Mouse (Mus musculus): ENCODE data around the gene Prmt9. TPM values are rescaled to one million over a fixed set of nuclear protein-coding genes. Genes with fewer than 3 reads are reported as not detected.

Prmt9 gene
- polyA plus RNA-seq, 1 experiment from 2014 or later, result 11.6 TPM

DNA sequence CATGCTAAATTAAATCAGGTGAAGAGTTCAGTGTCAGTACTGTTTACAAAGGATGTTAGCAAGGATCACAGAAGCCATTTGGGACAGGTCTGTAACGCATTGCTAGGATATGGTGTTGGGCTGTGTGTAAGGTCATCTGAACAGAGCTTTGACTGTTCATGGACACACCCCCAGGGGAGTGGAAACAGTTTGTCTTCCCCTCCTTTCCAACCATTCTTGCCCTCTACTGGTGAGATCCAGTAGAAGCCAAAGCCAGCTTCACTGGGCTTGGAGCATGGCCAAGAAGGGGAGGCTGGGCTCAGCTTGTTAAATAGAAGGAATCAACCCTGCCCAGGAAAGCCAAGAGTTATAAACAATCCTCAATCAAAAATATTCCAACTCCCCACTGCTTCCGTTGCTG, 68.7 kb downstream of the Prmt9 start:
- Histone ChIP-seq H3K4me2 (replicated peaks; ENCODE audit: low read depth, low read length) (no peak overlapping the region), H3K9me3 (ENCODE audit: low read length) (no peaks in the 10 kb centered on the region), H3K36me3 (ENCODE audit: insufficient read depth, low read length) (no peaks in the 10 kb centered on the region), H3K4me3 (ENCODE audit: low read depth, low read length) (no peak overlapping the region), H3K27ac (ENCODE audit: low read length) (no peak overlapping the region), H3K4me1 (ENCODE audit: insufficient read depth, low read depth, low read length) (no peaks in the 10 kb centered on the region), H3K27me3 (replicated peaks; ENCODE audit: insufficient read depth, low read length) (no peaks in the 10 kb centered on the region), H3K9ac (replicated peaks; ENCODE audit: low read depth) (no peak overlapping the region)
- peak; percentile 82 for DNase-seq (ENCODE audit: low spot score)
- TF ChIP-seq EP300 (IDR thresholded peaks at IDR 0.05) (no peak), CTCF (IDR thresholded peaks at IDR 0.05) (peak; percentile 76)
- ATAC-seq, result peak; percentile 50; the same call in 1 of the 2 replicates
- 30% methylated on average over 2 of the region's 2 CpGs for WGBS

DNA sequence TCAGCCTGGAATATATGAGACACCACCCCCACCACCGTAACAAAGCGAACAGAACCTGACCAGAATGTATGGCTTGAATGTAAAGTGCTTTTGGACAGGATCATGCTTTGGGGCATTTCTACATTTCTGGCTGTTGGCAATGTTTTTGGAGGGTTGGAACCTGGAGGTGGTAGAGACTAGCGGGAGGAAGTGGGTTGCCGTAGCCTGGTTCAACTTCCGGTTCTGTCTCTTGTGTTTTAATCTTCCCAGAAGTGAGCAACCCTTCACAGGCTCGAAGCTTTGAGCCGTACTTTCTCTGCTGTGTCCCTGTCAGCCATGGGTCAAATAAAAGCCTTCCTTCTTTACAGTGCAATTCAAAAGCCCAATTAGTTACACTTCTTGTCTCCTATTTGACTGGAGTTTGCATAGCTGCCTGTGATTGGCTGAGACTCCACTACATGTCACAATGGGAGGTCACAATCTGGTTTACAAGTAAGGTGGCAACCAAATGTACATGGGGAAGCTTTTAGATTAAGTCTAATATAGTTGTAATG, 74.5 kb downstream of the Prmt9 start:
- no peaks in the 10 kb centered on the region for H3K27me3 ChIP-seq (replicated peaks; ENCODE audit: insufficient read depth, low read length)
- H3K9me3 ChIP-seq (ENCODE audit: low read length), result no peaks in the 10 kb centered on the region
- H3K27ac ChIP-seq (ENCODE audit: low read length), result no peak overlapping the region
- ATAC-seq (no peak), DNase-seq (ENCODE audit: low spot score) (no peak)
- H3K9ac ChIP-seq (replicated peaks; ENCODE audit: low read depth), result no peak overlapping the region
- no peak overlapping the region for H3K4me2 ChIP-seq (replicated peaks; ENCODE audit: low read depth, low read length)
- 87% methylated on average over 7 of the region's 7 CpGs for WGBS
- TF ChIP-seq EP300 (IDR thresholded peaks at IDR 0.05), result no peak
- no peak for TF ChIP-seq CTCF (IDR thresholded peaks at IDR 0.05)
- no peak overlapping the region for H3K4me3 ChIP-seq (ENCODE audit: low read depth, low read length)
- no peaks in the 10 kb centered on the region for H3K36me3 ChIP-seq (ENCODE audit: insufficient read depth, low read length)
- H3K4me1 ChIP-seq (ENCODE audit: insufficient read depth, low read depth, low read length), result no peaks in the 10 kb centered on the region

DNA sequence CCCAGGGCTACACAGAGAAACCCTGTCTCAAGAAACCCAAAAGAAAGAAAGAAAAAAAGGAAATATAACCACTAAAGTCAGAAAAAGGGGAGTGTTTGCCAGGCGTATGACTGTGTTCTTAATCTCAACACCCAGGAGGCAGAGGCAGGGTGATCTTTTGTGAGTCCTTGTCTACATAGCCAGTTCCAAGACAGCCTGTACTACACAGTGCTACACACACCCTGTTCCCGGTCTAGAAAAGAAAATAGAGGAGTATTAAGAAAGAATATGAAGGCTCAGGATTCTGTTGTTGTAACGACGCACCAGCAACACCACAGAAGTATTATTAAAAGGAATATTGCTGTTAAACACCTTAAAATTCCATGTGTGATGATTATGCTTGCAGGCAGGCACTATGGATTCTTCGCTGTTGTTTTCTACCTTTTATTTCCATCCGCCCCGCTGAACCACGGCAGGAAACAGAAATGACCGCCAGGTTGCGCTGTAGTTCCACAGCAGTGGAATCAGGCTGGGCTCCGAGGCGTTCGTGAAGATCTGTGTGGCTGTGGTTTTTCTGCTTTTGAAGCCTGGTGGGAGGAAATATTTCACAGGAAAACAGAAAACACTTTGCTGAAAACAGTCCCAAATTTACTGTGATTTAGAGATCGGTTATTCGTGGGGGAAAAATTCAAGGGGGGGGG, 80.8 kb downstream of the Prmt9 start:
- DNase-seq (ENCODE audit: low spot score), result peak; percentile 90
- no peaks in the 10 kb centered on the region for H3K27me3 ChIP-seq (replicated peaks; ENCODE audit: insufficient read depth, low read length)
- no peaks in the 10 kb centered on the region for H3K36me3 ChIP-seq (ENCODE audit: insufficient read depth, low read length)
- H3K4me3 ChIP-seq (ENCODE audit: low read depth, low read length), result no peak overlapping the region
- TF ChIP-seq EP300 (IDR thresholded peaks at IDR 0.05), result no peak
- peak; percentile 99 for TF ChIP-seq CTCF (IDR thresholded peaks at IDR 0.05)
- no peaks in the 10 kb centered on the region; the same call in 1 of the 2 replicates for H3K4me1 ChIP-seq (ENCODE audit: insufficient read depth, low read depth, low read length)
- ATAC-seq, result peak; percentile 78
- no peak overlapping the region for H3K4me2 ChIP-seq (replicated peaks; ENCODE audit: low read depth, low read length)
- no peaks in the 10 kb centered on the region for H3K9me3 ChIP-seq (ENCODE audit: low read length)
- WGBS, result 17% methylated on average over 15 of the region's 15 CpGs
- H3K9ac ChIP-seq (replicated peaks; ENCODE audit: low read depth), result no peak overlapping the region
- H3K27ac ChIP-seq (ENCODE audit: low read length), result no peak overlapping the region

GRCm38 (mm10) chr8:77630691-77631090, 81.5 kb downstream of the Prmt9 start:
- TF ChIP-seq EP300 (IDR thresholded peaks at IDR 0.05) (no peak), CTCF (IDR thresholded peaks at IDR 0.05) (no peak)
- Histone ChIP-seq H3K4me1 (ENCODE audit: insufficient read depth, low read depth, low read length) (no peaks in the 10 kb centered on the region; the same call in 1 of the 2 replicates), H3K27me3 (replicated peaks; ENCODE audit: insufficient read depth, low read length) (no peaks in the 10 kb centered on the region), H3K4me3 (ENCODE audit: low read depth, low read length) (no peak overlapping the region), H3K36me3 (ENCODE audit: insufficient read depth, low read length) (no peaks in the 10 kb centered on the region), H3K4me2 (replicated peaks; ENCODE audit: low read depth, low read length) (no peak overlapping the region), H3K9ac (replicated peaks; ENCODE audit: low read depth) (no peak overlapping the region), H3K27ac (ENCODE audit: low read length) (no peak overlapping the region), H3K9me3 (ENCODE audit: low read length) (no peaks in the 10 kb centered on the region)
- peak; percentile 36 for DNase-seq (ENCODE audit: low spot score)
- WGBS, result 34% methylated on average over 3 of the region's 3 CpGs
- peak; percentile 14; the same call in 1 of the 2 replicates for ATAC-seq

Other genes with a start within 250 kb of the Prmt9 start
- 14.9 and 15.9 TPM in 2 replicates for gene Arhgap10, start 31.4 kb upstream of the Prmt9 start, polyA plus RNA-seq (2015; fragmentation: Nextera tagmentation; extraction: Ambion mirVana)
- 13.2 and 14.5 TPM in 2 replicates for gene Tmem184c, start 61.3 kb downstream of the Prmt9 start, polyA plus RNA-seq (2015; fragmentation: Nextera tagmentation; extraction: Ambion mirVana)
- 54.6 and 57.6 TPM in 2 replicates for gene Ednra, start 175.1 kb downstream of the Prmt9 start, polyA plus RNA-seq (2015; fragmentation: Nextera tagmentation; extraction: Ambion mirVana)